22 mouse cellular contexts compared by ENCODE assay signal in genomic region chr17:69380838-69381237, GRCm38 (mm10). TPM values are rescaled to one million over a fixed set of nuclear protein-coding genes. Genes with fewer than 3 reads are reported as not detected.
DNase-seq lines count a peak whose midpoint lies in the region.
"Had no signal": no experiment of that assay in that cellular context is flagged by ENCODE, and none has a peak within 500 bp of the region (broad histone marks: within the 10 kb centered on the region; RNA-seq: fewer than 3 reads in every experiment).

No protein-coding gene starts in this region.

- no peaks in the 10 kb centered on the region for H3K36me3 ChIP-seq in heart, embryonic 10.5 days

- no peak overlapping the region for H3K27ac ChIP-seq in heart, embryonic 10.5 days

- H3K27me3 ChIP-seq in heart, embryonic 10.5 days (ENCODE audit: insufficient read depth, poor library complexity, severe bottlenecking), result no peaks in the 10 kb centered on the region
- H3K27me3 ChIP-seq: CH12.LX, Patski had no signal

- WGBS in heart, embryonic 10.5 days, result 92% methylated on average over 8 of the region's 8 CpGs

- intact Hi-C loops in heart, postnatal 36 days (cut with DNase I), result loop anchor here (5.0 to 10.0 kb wide), 2 partner anchors 56 to 1624 kb away; partner anchors contain the start of genes Akain1, Myl12a and Myom1

- peak; percentile 64 for DNase-seq in heart, adult 11 months
- DNase-seq in heart, adult 9 months (ENCODE audit: low spot score in 2 of 2), result no peak
- DNase-seq in heart, embryonic 10.5 days (ENCODE audit: low spot score), result peak; percentile 66
- DNase-seq in heart, postnatal 36 days, result no peak
- DNase-seq: adrenal gland, adult 2 months; adrenal gland, adult 8-10 months; adrenal gland, postnatal 10 days; adrenal gland, postnatal 14 days; adrenal gland, postnatal 25 days; adrenal gland, postnatal 36 days; B cell, adult 2 months; cerebellum, adult 11 months; cerebellum, adult 18-20 months had no signal

- peaks cover 8% of the 10 kb centered on the region for H3K4me1 ChIP-seq in heart, embryonic 10.5 days

- no peaks in the 10 kb centered on the region for H3K9me3 ChIP-seq in heart, embryonic 10.5 days
- H3K9me3 ChIP-seq: G1E had no signal

- no peak overlapping the region for H3K4me3 ChIP-seq in heart, embryonic 10.5 days

RNA-seq across cellular contexts. Expression of gene Zbtb14, which starts 2.0 kb away (rescaled TPM):
- polyA plus RNA-seq in heart, embryonic 10.5 days (2016; fragmentation: Nextera tagmentation; extraction: Ambion mirVana), result 16.9 and 17.7 TPM in 2 replicates
- 10 to 100 TPM; 11.8 to 11.9 TPM for total RNA-seq in heart, postnatal 36 days (2021)

RNA-seq across cellular contexts. Expression of gene Akain1, which starts 58.3 kb away (rescaled TPM):
- polyA plus RNA-seq in heart, embryonic 10.5 days (2016; fragmentation: Nextera tagmentation; extraction: Ambion mirVana), result 0.11 TPM in 1 of 2 replicates, not detected in the other
- total RNA-seq in heart, postnatal 36 days (2021), result not detected
- total RNA-seq: adrenal gland, adult 18-20 months; adrenal gland, adult 2 months; adrenal gland, postnatal 10 days; adrenal gland, postnatal 14 days; adrenal gland, postnatal 25 days; adrenal gland, postnatal 36 days; CH12.LX; ES-E14; MEL had no signal
- polyA plus RNA-seq: activated CD4-positive, CD25-positive, alpha-beta regulatory T cell, adult 4 months; adrenal gland, adult 2 months; C2C12; CD4-positive, CD25-positive, alpha-beta regulatory T cell, adult 4 months; G1E; Patski had no signal

Comparison
In these comparisons a context has a peak if more than half of its experiments do, and no peak if none do; other contexts are left out.
1. DNase-seq: peak in heart, adult 11 months (single experiment) and heart, embryonic 10.5 days (single experiment); none in heart, adult 9 months (0 of 2) and heart, postnatal 36 days (0 of 2).